Mouse (Mus musculus) intestine, embryonic 16.5 days (tissue): ENCODE data around the gene Bbof1. TPM values are rescaled to one million over a fixed set of nuclear protein-coding genes. Genes with fewer than 3 reads are reported as not detected.

Source experiments
- ATAC-seq: fragments of 200-750 bp; cut with Nextera tagmentation; 2 replicates; pipeline ENCODE4 v1.8.0; 2017; ENCODE audit warnings: moderate TSS enrichment, moderate library complexity
- H3K27ac ChIP-seq: fragments of 300-500 bp; sonication (generic); 2 replicates; pipeline ENCODE4 v1.5.1; 2014; ENCODE audit warnings: mild to moderate bottlenecking, low read length
- H3K27me3 ChIP-seq: fragments of 300-500 bp; sonication (generic); replicated peaks from 2 replicates; pipeline ENCODE4 v1.6.1; 2014; ENCODE audit warnings: low read length, control low read depth, mixed read lengths; ENCODE audit not compliant: control insufficient read depth, insufficient read depth
- H3K36me3 ChIP-seq: fragments of 300-500 bp; sonication (generic); 2 replicates; pipeline ENCODE4 v1.6.1; 2014; ENCODE audit warnings: low read length, control low read depth; ENCODE audit not compliant: control insufficient read depth, insufficient read depth
- H3K4me1 ChIP-seq: fragments of 300-500 bp; sonication (generic); 2 replicates; pipeline ENCODE4 v1.6.1; 2014; ENCODE audit warnings: low read length, control low read depth, mixed read lengths; ENCODE audit not compliant: control insufficient read depth, insufficient read depth
- H3K4me2 ChIP-seq: fragments of 300-500 bp; sonication (generic); 2 replicates; pipeline ENCODE4 v1.6.1; 2014; ENCODE audit warnings: low read depth, low read length, control low read depth
- H3K4me3 ChIP-seq: fragments of 300-500 bp; sonication (generic); 2 replicates; pipeline ENCODE4 v1.5.1; 2014; ENCODE audit warnings: mild to moderate bottlenecking, low read length
- H3K9ac ChIP-seq: fragments of 300-500 bp; sonication (generic); 2 replicates; pipeline ENCODE4 v1.6.1; 2014; ENCODE audit warnings: low read depth, low read length
- H3K9me3 ChIP-seq: fragments of 300-500 bp; sonication (generic); 2 replicates; pipeline ENCODE4 v1.6.1; 2016; ENCODE audit warnings: low read length, control low read depth; ENCODE audit not compliant: control insufficient read depth
- WGBS: fragments of 180-500 bp; shearing (Covaris S2); extraction: QIAGEN DNeasy Blood & Tissue Kit; methylation state at CpG from one replicate; pipeline ENCODE4 v1.1.7; 2014; 5-methylcytosine and 5-hydroxymethylcytosine counted together
- polyA plus RNA-seq: library from polyadenylated mRNA; unstranded; fragments of >200 nt; fragmentation: Nextera tagmentation; extraction: Ambion mirVana; gene quantifications from 2 replicates; pipeline ENCODE4 v1.2.1, GENCODE M21; 2015

Gene Bbof1
- polyA plus RNA-seq, 1 experiment from 2014 or later: 0.56 TPM

DNA sequence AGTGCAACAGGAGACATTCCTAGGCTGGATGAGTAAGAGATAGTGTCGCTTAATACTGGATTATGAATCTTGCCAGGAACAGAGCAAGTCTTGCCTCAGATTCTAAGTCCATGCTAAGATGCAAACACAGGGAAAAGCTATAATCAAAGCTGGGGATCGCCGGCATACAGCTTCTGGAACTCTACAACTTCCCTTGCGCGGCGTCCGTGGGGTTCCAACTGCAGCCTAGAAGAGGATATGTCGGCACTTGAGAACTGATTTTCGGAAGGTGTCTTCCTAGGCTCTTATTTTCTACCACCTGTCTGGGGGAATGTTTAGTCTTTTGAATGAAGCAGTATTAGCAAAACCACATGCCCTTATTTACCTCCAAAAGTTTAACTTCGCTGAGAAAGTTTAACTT, 41.0 kb downstream of the Bbof1 start:
- WGBS: 49% methylated on average over 10 of the region's 10 CpGs
- H3K4me1 ChIP-seq: peaks cover 8% of the 10 kb centered on the region
- H3K27me3 ChIP-seq: no peaks in the 10 kb centered on the region
- no peaks in the 10 kb centered on the region for H3K9me3 ChIP-seq
- H3K4me2 ChIP-seq: peak overlapping the region; percentile 96
- H3K27ac ChIP-seq: no peak overlapping the region
- H3K9ac ChIP-seq: peak overlapping the region; percentile 76; the same call in 1 of the 2 replicates
- H3K4me3 ChIP-seq: peak overlapping the region; percentile 79
- H3K36me3 ChIP-seq: no peaks in the 10 kb centered on the region
- no peak for ATAC-seq

DNA sequence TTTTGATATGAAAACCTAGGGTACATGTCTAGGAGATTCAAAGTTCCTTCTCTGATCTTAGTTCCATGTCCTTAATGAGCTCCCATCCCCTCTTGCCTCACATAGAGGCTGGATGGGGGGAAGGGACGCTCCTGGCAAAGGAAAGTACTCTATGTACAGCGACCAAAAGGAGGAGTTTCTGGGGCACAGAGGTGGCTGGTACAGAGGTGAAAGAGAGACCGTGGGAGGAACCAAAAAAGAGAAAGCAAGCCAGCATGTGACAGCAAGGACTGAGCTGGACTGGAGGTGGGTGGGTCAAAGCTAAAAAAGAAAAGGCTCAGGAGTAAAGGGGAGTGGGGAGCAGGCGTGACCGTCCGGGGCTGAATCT, 41.5 kb downstream of the Bbof1 start:
- no peaks in the 10 kb centered on the region for H3K27me3 ChIP-seq
- peak overlapping the region; percentile 96 for H3K4me2 ChIP-seq
- H3K9me3 ChIP-seq: no peaks in the 10 kb centered on the region
- WGBS: 0% methylated on average over 6 of the region's 6 CpGs
- H3K4me1 ChIP-seq: peaks cover 8% of the 10 kb centered on the region
- peak overlapping the region; percentile 35 for H3K27ac ChIP-seq
- no peak; the same call in 1 of the 2 replicates for ATAC-seq
- peak overlapping the region; percentile 79 for H3K4me3 ChIP-seq
- H3K9ac ChIP-seq: peak overlapping the region; percentile 76
- H3K36me3 ChIP-seq: no peaks in the 10 kb centered on the region

DNA sequence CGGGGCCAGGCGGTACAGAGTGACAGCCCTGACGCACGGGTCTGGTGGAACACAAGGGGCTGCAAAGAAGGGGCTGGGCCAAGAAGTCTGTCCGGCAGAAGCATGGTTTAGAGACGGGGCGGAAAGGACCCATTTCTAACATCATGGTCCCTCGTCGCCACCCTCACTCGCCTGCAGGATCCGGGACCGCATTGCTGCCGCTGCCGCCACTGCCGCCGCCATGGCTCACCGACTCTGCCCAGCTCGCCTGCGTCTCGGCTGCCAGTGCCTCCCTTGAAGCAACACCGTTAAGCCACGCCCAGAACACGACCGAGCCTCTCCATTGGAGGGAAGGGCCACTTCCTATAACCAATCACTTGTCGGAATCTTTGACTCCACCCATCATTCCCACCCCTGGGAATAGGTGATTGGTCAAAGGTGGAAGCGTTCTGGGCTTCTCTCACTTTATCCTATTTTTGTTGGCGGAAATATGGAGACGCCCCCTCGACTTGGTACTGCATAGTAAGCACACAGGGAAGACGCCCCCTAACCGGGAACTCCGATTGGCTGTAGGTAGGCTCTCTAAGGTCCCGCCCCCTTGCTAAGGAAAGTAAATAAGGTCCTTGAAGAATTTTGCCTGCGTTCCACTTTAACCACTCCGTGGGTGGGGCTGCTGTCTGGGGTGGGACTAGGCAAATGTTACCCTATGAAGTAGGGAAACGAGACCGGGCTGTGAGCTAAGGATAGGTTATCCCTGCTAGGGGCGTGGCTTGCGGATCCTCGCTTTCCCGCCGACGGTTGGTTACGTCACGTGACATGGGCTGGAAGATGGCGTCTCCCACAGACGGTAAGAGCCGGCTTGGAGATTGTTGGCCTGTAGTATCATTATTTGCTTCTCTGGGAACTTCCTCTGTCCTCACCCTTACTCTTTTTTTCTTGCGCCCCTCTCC, 42.1 kb downstream of the Bbof1 start, which contains the start of the genes Aldh6a1 and Lin52:
TSS of gene Aldh6a1 (minus strand) at position 287 of the 929 bp plus-strand sequence.
TSS of gene Lin52 (plus strand) at position 705 of the 929 bp plus-strand sequence.
- Histone ChIP-seq H3K27me3 (no peaks in the 10 kb centered on the region), H3K4me3 (peak within 1 kb of the TSS; percentile 79), H3K4me2 (peak within 1 kb of the TSS; percentile 99), H3K36me3 (no peaks in the 10 kb centered on the region), H3K9me3 (no peaks in the 10 kb centered on the region), H3K27ac (peak within 1 kb of the TSS; percentile 73), H3K9ac (peak within 1 kb of the TSS; percentile 76), H3K4me1 (peaks cover 8% of the 10 kb centered on the region)
- WGBS: under 1% methylated on average over 49 of the region's 49 CpGs
- peak; percentile 99 for ATAC-seq

DNA sequence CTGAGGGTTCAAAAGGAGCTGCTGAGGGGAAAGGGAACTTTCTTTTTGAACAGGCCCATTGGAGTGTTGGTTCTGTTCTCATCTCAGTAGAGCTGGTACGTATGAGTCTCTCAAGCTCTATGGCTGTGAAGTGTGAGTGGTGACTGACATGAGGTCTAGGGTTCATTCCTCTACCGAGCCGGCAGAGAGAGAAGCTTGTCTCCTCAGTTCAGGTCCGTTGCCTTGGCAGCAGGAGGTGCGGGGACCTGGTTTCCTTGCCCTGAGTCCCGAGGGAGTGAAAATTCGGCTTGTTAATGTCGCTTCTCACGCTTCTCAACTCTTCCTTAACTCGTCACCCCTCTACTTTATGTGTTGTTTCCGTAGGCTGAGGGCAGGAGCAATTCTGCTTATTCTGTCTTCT, 42.9 kb downstream of the Bbof1 start:
- peak overlapping the region; percentile 73 for H3K27ac ChIP-seq
- peak overlapping the region; percentile 79 for H3K4me3 ChIP-seq
- WGBS: 2% methylated on average over 11 of the region's 11 CpGs
- H3K36me3 ChIP-seq: no peaks in the 10 kb centered on the region
- no peak for ATAC-seq
- peaks cover 8% of the 10 kb centered on the region for H3K4me1 ChIP-seq
- no peaks in the 10 kb centered on the region for H3K9me3 ChIP-seq
- peak overlapping the region; percentile 99 for H3K4me2 ChIP-seq
- H3K27me3 ChIP-seq: no peaks in the 10 kb centered on the region
- H3K9ac ChIP-seq: peak overlapping the region; percentile 64

DNA sequence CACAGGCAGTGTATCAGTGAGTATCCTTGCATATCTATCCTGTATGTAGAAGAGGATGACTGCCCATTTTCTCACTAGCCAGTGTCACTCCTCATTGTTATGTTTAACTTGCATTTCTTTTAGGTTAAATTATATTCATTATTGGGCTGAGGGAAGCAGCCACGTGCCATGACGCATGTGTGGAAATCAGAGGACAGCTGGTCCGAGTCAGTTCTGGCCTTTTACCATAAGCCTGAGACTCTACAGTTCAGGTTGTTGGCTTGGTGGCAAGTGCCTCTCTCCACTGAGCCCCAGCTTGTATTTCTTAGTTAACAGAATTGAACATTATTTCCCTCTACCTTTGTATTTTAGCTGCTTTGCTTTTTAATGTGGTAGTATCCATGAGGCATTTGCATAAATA, 48.0 kb downstream of the Bbof1 start:
- Histone ChIP-seq H3K27me3 (no peaks in the 10 kb centered on the region), H3K9ac (no peak overlapping the region), H3K9me3 (no peaks in the 10 kb centered on the region), H3K4me2 (no peak overlapping the region), H3K36me3 (peaks cover 7% of the 10 kb centered on the region; the same call in 1 of the 2 replicates), H3K4me1 (peaks cover 2% of the 10 kb centered on the region), H3K4me3 (no peak overlapping the region), H3K27ac (no peak overlapping the region)
- ATAC-seq: no peak
- 90% methylated on average over 3 of the region's 3 CpGs for WGBS

DNA sequence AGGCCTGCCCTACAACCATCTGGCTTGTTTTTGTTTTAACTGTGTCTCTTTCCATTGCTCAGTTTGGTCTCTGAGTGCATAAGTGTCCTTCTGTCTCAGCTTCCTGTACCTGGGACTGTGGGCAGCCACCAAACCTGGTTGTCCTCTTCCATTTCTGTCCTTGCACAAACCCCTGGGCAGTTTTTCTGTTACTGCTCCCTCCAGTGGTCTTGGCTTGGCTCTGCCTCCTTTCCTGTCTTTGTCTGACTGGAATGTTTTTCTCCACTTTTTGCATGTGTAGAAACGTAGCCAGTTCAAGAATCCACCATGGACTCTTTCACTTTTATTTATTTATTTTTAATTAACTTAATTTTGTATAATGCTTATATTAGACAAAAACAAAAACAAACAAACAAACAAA, 51.0 kb downstream of the Bbof1 start:
- Histone ChIP-seq H3K27ac (no peak overlapping the region), H3K27me3 (no peaks in the 10 kb centered on the region), H3K4me2 (no peak overlapping the region), H3K9me3 (no peaks in the 10 kb centered on the region), H3K36me3 (peaks cover 7% of the 10 kb centered on the region; the same call in 1 of the 2 replicates), H3K4me1 (no peaks in the 10 kb centered on the region), H3K9ac (no peak overlapping the region), H3K4me3 (no peak overlapping the region)
- 65% methylated on average over 1 of the region's 1 CpGs for WGBS
- no peak for ATAC-seq

DNA sequence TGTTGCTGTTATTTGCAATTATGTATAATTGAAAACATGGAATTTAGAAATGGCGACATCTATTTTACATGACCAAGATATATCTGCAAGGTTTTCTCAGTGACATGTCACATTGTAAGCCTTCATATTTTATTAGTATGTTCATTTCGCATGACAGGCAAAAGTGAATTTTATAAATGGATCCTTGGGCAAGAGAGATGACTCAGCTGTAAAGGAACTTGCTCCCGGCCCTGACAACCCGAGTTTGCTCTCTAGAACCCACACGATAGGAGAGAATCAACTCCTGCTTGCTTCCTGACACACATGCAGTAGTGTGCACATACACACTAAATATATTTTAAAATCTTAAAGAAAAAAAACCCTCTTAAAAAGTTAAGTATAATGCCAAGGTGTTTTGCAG, 52.5 kb downstream of the Bbof1 start:
- no peaks in the 10 kb centered on the region for H3K27me3 ChIP-seq
- no peak overlapping the region for H3K27ac ChIP-seq
- H3K4me3 ChIP-seq: no peak overlapping the region
- H3K4me2 ChIP-seq: no peak overlapping the region
- no peak overlapping the region for H3K9ac ChIP-seq
- WGBS: 92% methylated on average over 5 of the region's 5 CpGs
- no peaks in the 10 kb centered on the region for H3K9me3 ChIP-seq
- no peak for ATAC-seq
- no peaks in the 10 kb centered on the region for H3K4me1 ChIP-seq
- H3K36me3 ChIP-seq: peaks cover 7% of the 10 kb centered on the region; the same call in 1 of the 2 replicates

DNA sequence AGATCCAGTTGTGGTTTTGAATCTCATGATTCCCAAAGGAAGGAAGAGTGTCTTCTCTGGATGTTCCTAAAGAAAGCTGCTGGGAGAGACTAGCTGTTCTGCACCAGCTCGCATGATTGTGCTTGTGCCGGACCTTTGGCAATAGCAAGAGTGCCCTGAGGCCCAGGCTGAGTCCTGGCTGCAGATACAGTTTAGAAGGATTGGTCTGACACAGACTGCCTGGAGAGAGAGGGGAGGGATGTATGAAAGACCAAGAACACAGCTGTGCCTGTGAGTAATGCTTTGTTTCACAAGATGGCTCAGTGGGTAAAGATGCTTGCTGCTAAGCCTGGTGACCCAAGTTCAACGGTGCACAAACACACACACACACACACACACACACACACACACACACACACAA, 54.0 kb downstream of the Bbof1 start:
- Histone ChIP-seq H3K4me1 (no peaks in the 10 kb centered on the region), H3K4me3 (no peak overlapping the region), H3K27ac (no peak overlapping the region), H3K9me3 (no peaks in the 10 kb centered on the region), H3K9ac (no peak overlapping the region), H3K4me2 (no peak overlapping the region), H3K36me3 (peaks cover 7% of the 10 kb centered on the region; the same call in 1 of the 2 replicates), H3K27me3 (no peaks in the 10 kb centered on the region)
- ATAC-seq: no peak
- WGBS: 92% methylated on average over 3 of the region's 3 CpGs

DNA sequence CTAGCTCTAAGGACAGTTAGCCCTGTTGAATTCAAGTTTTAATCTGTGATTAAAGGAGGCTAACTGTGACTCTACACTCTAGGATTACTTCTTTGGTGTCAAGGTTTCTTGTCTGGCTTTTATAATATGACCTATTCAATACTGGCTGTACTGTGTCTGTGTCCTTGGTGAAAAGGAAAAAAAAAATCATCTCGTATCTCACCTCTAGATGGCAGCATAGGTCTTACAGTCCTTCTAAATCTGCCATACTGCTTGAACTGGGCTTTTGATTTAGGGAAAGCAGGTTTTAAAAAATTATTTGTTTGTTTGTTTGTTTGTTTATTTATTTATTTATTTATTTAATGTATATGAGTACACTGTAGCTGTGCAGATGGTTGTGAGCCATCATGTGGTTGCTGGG, 59.8 kb downstream of the Bbof1 start:
- Histone ChIP-seq H3K9ac (no peak overlapping the region), H3K27ac (no peak overlapping the region), H3K4me3 (no peak overlapping the region), H3K4me1 (no peaks in the 10 kb centered on the region), H3K9me3 (no peaks in the 10 kb centered on the region), H3K36me3 (no peaks in the 10 kb centered on the region), H3K4me2 (no peak overlapping the region), H3K27me3 (no peaks in the 10 kb centered on the region)
- no peak for ATAC-seq
- WGBS: 0% methylated on average over 1 of the region's 1 CpGs
